Mouse (Mus musculus) kidney, embryonic 16.5 days (tissue): Measurements from ENCODE around the gene Tmem104. TPM values are rescaled to one million over a fixed set of nuclear protein-coding genes. Genes with fewer than 3 reads are reported as not detected.

ENCODE experiments used
- ATAC-seq: fragments of 200-750 bp; cut with Nextera tagmentation; 2 replicates; pipeline ENCODE4 v1.8.0; 2017; ENCODE audit warnings: moderate TSS enrichment; ENCODE audit not compliant: low FRiP score, low TSS enrichment
- H3K27ac ChIP-seq: fragments of 300-500 bp; sonication (generic); 2 replicates; pipeline ENCODE4 v1.5.1; 2014; ENCODE audit warnings: low read length
- H3K27me3 ChIP-seq: fragments of 300-500 bp; sonication (generic); 2 replicates; pipeline ENCODE4 v1.6.1; 2014; ENCODE audit warnings: low read length, control low read depth, mixed read lengths; ENCODE audit not compliant: insufficient read depth
- H3K36me3 ChIP-seq: fragments of 300-500 bp; sonication (generic); 2 replicates; pipeline ENCODE4 v1.6.1; 2014; ENCODE audit warnings: low read length, control low read depth, mixed read lengths; ENCODE audit not compliant: insufficient read depth
- H3K4me1 ChIP-seq: fragments of 300-500 bp; sonication (generic); 2 replicates; pipeline ENCODE4 v1.6.1; 2014; ENCODE audit warnings: low read length, control low read depth, mixed read lengths; ENCODE audit not compliant: insufficient read depth
- H3K4me2 ChIP-seq: fragments of 300-500 bp; sonication (generic); replicated peaks from 2 replicates; pipeline ENCODE4 v1.6.1; 2014; ENCODE audit warnings: low read depth, low read length
- H3K4me3 ChIP-seq: fragments of 300-500 bp; sonication (generic); 2 replicates; pipeline ENCODE4 v1.5.1; 2014; ENCODE audit warnings: mild to moderate bottlenecking, low read length
- H3K9ac ChIP-seq: fragments of 300-500 bp; sonication (generic); replicated peaks from 2 replicates; pipeline ENCODE4 v1.6.1; 2014; ENCODE audit warnings: low read length
- H3K9me3 ChIP-seq: fragments of 300-500 bp; sonication (generic); 2 replicates; pipeline ENCODE4 v1.6.1; 2016; ENCODE audit warnings: low read length, control low read depth
- WGBS: fragments of 180-500 bp; shearing (Covaris S2); extraction: QIAGEN DNeasy Blood & Tissue Kit; methylation state at CpG from one replicate; pipeline ENCODE4 v1.1.7; 2014; 5-methylcytosine and 5-hydroxymethylcytosine counted together
- polyA plus RNA-seq: library from polyadenylated mRNA; unstranded; fragments of >200 nt; fragmentation: Nextera tagmentation; extraction: Ambion mirVana; gene quantifications from 2 replicates; pipeline ENCODE4 v1.2.1, GENCODE M21; 2015

The Tmem104 gene
- polyA plus RNA-seq, 1 experiment from 2014 or later, result 13.8 TPM

DNA sequence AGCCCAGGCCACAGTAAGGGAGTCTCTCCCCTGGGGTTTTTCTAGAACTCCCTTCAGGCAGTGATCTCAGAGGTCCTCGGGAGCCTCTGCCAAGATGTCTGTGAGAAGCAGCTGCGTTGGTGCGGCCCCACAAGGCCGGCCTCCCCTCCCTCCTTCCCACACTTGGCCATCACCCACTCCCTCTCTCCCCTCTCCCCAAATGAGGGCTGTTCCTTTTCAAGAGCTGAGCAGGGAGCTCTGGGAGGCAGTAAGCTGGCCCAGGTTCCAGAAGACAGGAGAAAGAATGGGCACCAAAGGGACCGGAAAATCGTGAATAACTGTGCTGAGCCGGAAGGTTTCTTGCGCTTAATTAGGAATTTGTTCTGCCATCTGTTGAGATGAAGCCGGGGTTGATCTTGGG, 44.6 kb downstream of the Tmem104 start:
- no peaks in the 10 kb centered on the region for H3K9me3 ChIP-seq
- WGBS, result 64% methylated on average over 9 of the region's 9 CpGs
- peak overlapping the region; percentile 78; the same call in 1 of the 2 replicates for H3K27ac ChIP-seq
- peaks cover 34% of the 10 kb centered on the region for H3K27me3 ChIP-seq
- H3K36me3 ChIP-seq, result no peaks in the 10 kb centered on the region
- no peak overlapping the region for H3K9ac ChIP-seq
- H3K4me1 ChIP-seq, result peaks cover 27% of the 10 kb centered on the region
- ATAC-seq, result no peak
- H3K4me2 ChIP-seq, result no peak overlapping the region
- no peak overlapping the region for H3K4me3 ChIP-seq

DNA sequence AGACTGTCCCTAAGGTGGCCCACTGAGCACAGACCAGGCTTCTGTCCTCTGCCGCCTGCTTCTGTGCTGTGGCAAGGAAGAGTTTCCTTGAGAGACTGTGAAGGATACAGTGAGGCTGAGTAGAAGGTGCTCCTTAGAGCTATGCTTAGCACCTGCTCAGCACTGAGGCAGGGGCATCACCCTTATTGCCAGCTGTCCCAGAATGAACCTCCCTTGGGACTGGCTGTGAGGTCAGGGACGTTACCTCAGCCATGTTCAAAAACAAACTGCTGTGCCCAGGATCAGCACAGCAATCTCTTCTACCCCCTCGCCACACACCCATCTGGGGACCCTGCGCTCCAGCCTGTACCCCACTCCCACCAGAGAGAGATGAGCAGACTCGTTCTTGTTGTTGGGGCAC, 45.6 kb downstream of the Tmem104 start:
- Histone ChIP-seq H3K4me3 (no peak overlapping the region), H3K27ac (no peak overlapping the region), H3K36me3 (no peaks in the 10 kb centered on the region), H3K4me1 (peaks cover 27% of the 10 kb centered on the region), H3K4me2 (no peak overlapping the region), H3K9ac (no peak overlapping the region), H3K9me3 (no peaks in the 10 kb centered on the region), H3K27me3 (peaks cover 33% of the 10 kb centered on the region)
- WGBS, result 87% methylated on average over 5 of the region's 5 CpGs
- ATAC-seq, result no peak

- ATAC-seq, result no peak
- H3K9ac ChIP-seq, result no peak overlapping the region
- H3K4me2 ChIP-seq, result no peak overlapping the region
- H3K36me3 ChIP-seq, result no peaks in the 10 kb centered on the region
- H3K4me3 ChIP-seq, result no peak overlapping the region
- H3K4me1 ChIP-seq, result peaks cover 28% of the 10 kb centered on the region
- H3K27me3 ChIP-seq, result peaks cover 33% of the 10 kb centered on the region
- 62% methylated on average over 20 of the region's 20 CpGs for WGBS
- H3K9me3 ChIP-seq, result no peaks in the 10 kb centered on the region
- H3K27ac ChIP-seq, result no peak overlapping the region
Measured at GRCm38 (mm10) chr11:115233526-115234290, 46.4 kb downstream of the Tmem104 start.

DNA sequence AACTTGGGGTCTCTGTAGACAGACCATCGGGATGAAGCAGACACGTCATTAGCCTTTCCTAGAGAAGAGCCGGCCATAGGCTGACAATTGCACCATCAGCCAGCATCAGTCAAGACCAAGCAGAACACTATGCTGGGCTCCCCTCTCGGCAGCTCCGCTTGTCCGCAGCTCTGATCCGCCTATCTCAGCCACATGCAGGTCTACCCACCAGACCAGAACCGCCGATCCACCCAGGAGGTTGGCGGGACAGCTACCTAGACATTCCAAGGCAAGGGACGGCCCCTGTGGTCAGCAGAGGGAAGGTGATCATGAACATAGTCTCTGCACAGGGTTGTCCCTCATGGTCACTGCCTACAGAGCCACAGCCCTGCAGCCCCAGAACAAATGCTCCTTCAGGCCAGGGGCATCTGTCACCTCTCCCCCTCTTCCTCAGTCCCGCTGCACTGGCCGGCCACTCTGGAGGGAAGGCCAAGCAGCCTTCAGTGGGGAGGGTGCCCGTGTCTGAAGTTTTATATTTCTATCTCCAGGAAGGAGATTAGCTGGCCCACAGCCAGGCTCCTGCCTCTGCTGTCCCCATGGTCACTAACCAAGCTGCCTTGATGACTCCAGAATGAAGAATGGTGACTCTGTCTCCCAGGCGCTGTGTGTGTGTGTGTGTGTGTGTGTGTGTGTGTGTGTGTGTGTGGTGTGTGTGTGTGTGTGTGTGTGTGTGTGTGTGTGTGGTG, 47.2 kb downstream of the Tmem104 start:
- Histone ChIP-seq H3K36me3 (no peaks in the 10 kb centered on the region), H3K4me1 (peaks cover 28% of the 10 kb centered on the region), H3K27me3 (peaks cover 33% of the 10 kb centered on the region), H3K27ac (no peak overlapping the region), H3K4me3 (no peak overlapping the region), H3K9ac (no peak overlapping the region), H3K4me2 (no peak overlapping the region), H3K9me3 (no peaks in the 10 kb centered on the region)
- ATAC-seq, result no peak
- 65% methylated on average over 15 of the region's 15 CpGs for WGBS

DNA sequence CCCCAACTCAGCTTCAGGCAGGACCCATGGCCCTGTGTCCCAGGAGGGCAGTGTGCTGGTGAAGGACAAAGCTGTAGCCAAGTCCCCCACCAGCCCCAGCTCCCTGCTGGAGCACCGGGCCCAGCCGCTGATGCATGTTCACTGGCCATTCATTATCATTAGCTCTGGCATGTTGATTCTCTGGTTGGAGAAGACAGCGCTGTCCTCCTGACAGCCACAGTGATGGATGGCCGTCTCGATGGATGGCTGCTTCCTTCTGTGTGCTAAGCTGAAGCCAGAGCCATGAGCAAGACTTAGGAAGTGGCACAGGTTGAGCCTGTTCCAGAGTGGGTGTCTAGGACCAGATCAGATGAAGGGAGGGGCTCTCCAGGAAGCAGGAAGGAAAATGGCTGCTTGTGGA, 49.3 kb downstream of the Tmem104 start:
- Histone ChIP-seq H3K9me3 (no peaks in the 10 kb centered on the region), H3K4me1 (peaks cover 26% of the 10 kb centered on the region), H3K36me3 (no peaks in the 10 kb centered on the region), H3K4me3 (no peak overlapping the region), H3K4me2 (no peak overlapping the region), H3K27ac (no peak overlapping the region), H3K27me3 (peaks cover 32% of the 10 kb centered on the region), H3K9ac (no peak overlapping the region)
- WGBS, result 9% methylated on average over 5 of the region's 5 CpGs
- peak; percentile 52; the same call in 1 of the 2 replicates for ATAC-seq

GRCm38 (mm10) chr11:115241402-115241801, 54.1 kb downstream of the Tmem104 start:
- no peaks in the 10 kb centered on the region for H3K9me3 ChIP-seq
- 44% methylated on average over 11 of the region's 11 CpGs for WGBS
- H3K27me3 ChIP-seq, result peaks cover 19% of the 10 kb centered on the region
- H3K36me3 ChIP-seq, result peaks cover 4% of the 10 kb centered on the region; the same call in 1 of the 2 replicates
- H3K4me2 ChIP-seq, result no peak overlapping the region
- ATAC-seq, result no peak
- H3K27ac ChIP-seq, result no peak overlapping the region
- H3K9ac ChIP-seq, result no peak overlapping the region
- peaks cover 19% of the 10 kb centered on the region for H3K4me1 ChIP-seq
- H3K4me3 ChIP-seq, result no peak overlapping the region

DNA sequence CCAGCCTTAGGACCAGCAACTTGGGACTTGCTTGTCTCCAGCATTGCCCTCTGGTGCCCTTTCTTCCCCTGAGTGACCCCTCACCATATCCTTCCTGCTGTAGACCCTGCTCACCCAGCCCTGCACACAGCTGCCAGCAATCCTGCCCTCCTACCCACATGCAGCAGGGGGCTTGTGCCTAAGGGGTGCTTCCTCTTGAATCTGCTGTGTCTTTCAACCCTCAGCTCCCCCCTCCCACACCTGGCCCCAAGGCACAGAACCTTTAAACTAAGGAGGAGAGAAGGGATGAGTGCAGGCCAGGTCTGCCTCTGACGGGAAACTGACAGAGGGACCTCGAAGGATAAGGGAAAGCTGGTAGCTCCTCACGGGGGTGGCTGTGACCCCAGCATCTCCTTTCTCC, 55.5 kb downstream of the Tmem104 start:
- WGBS, result 67% methylated on average over 3 of the region's 3 CpGs
- H3K27me3 ChIP-seq, result peaks cover 32% of the 10 kb centered on the region

DNA sequence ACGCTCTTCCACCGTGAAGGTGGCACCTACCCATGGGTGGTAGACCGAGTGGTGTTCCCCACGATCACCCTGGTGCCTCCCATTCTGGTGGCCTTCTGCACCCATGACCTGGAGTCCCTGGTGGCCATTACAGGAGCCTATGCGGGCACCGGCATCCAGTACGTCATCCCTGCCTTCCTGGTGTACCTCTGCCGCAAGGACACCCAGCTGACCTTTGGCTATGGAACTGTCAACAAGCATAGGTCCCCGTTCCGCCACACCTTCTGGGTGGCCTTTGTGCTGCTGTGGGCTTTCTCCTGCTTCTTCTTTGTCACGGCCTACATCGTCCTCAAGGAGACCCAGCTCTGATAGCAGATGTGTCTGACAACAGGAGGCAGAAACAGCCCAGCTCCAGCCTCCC, 56.5 kb downstream of the Tmem104 start:
- peaks cover 4% of the 10 kb centered on the region; the same call in 1 of the 2 replicates for H3K36me3 ChIP-seq
- H3K27me3 ChIP-seq, result peaks cover 42% of the 10 kb centered on the region
- H3K4me1 ChIP-seq, result peaks cover 16% of the 10 kb centered on the region
- ATAC-seq, result no peak
- 91% methylated on average over 12 of the region's 12 CpGs for WGBS
- H3K27ac ChIP-seq, result no peak overlapping the region
- no peaks in the 10 kb centered on the region for H3K9me3 ChIP-seq
- H3K9ac ChIP-seq, result no peak overlapping the region
- no peak overlapping the region for H3K4me2 ChIP-seq
- no peak overlapping the region for H3K4me3 ChIP-seq

More for the DNA sequence above, 55.5 kb downstream of the Tmem104 start:
- Histone ChIP-seq H3K4me1 (peaks cover 20% of the 10 kb centered on the region), H3K4me2 (no peak overlapping the region), H3K27ac (no peak overlapping the region), H3K36me3 (peaks cover 4% of the 10 kb centered on the region; the same call in 1 of the 2 replicates), H3K4me3 (no peak overlapping the region), H3K9me3 (no peaks in the 10 kb centered on the region), H3K9ac (no peak overlapping the region)
- ATAC-seq, result no peak

DNA sequence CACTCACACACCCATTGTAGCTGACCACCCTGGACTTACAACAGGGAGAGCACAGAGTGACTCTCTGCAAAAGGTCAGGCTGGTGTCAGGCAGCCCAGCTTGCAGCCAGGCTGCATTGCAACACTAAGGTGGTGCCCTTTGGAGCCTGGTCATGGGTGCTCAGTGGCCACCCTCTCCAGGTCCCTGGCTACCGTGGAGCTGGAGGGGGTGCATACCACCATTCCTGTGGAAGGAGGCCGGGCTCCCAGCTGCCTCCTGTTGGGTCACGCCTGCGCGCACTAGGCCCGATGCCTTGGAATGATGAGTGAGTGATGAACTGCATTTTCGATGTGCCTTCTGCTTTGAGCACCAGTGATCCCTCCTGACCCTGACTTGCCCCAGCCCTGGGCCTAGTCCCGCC, 57.6 kb downstream of the Tmem104 start:
- ATAC-seq, result no peak
- whole genome bisulfite sequencing, result 66% methylated on average over 8 of the region's 8 CpGs
- no peak overlapping the region for H3K4me3 ChIP-seq
- peaks cover 53% of the 10 kb centered on the region for H3K27me3 ChIP-seq
- no peak overlapping the region for H3K27ac ChIP-seq
- no peaks in the 10 kb centered on the region for H3K9me3 ChIP-seq
- H3K4me2 ChIP-seq, result no peak overlapping the region
- H3K9ac ChIP-seq, result no peak overlapping the region
- peaks cover 4% of the 10 kb centered on the region; the same call in 1 of the 2 replicates for H3K36me3 ChIP-seq
- peaks cover 18% of the 10 kb centered on the region for H3K4me1 ChIP-seq

- ATAC-seq, result no peak
- H3K9ac ChIP-seq, result no peak overlapping the region
- H3K36me3 ChIP-seq, result peaks cover 4% of the 10 kb centered on the region; the same call in 1 of the 2 replicates
- 65% methylated on average over 8 of the region's 8 CpGs for WGBS
- H3K4me2 ChIP-seq, result no peak overlapping the region
- no peaks in the 10 kb centered on the region for H3K9me3 ChIP-seq
- no peak overlapping the region for H3K4me3 ChIP-seq
- H3K4me1 ChIP-seq, result peaks cover 25% of the 10 kb centered on the region
- no peak overlapping the region for H3K27ac ChIP-seq
- H3K27me3 ChIP-seq, result peaks cover 64% of the 10 kb centered on the region
Measured at GRCm38 (mm10) chr11:115246386-115246785, 59.1 kb downstream of the Tmem104 start.
